ENCODE assay signal across 22 mouse cellular contexts in genomic region chr16:42369346-42369745, GRCm38 (mm10). TPM values are rescaled to one million over a fixed set of nuclear protein-coding genes. Genes with fewer than 3 reads are reported as not detected.
A peak's percentile ranks its signal among the peaks of the same experiment; 100 is the strongest.
DNase-seq lines count a peak whose midpoint lies in the region; ATAC-seq and TF ChIP-seq lines count a peak whose summit lies in the region.
"Had no signal": no experiment of that assay in that cellular context is flagged by ENCODE, and none has a peak within 500 bp of the region (broad histone marks: within the 10 kb centered on the region; RNA-seq: fewer than 3 reads in every experiment).

No protein-coding gene starts in this region.

- no peak overlapping the region for H3K4me2 ChIP-seq in hindbrain, embryonic 15.5 days
- no peak overlapping the region for H3K4me2 ChIP-seq in hindbrain, embryonic 16.5 days (ENCODE audit: low read length)
- H3K4me2 ChIP-seq in midbrain, postnatal 0 days (ENCODE audit: low read depth, low read length, poor library complexity, severe bottlenecking) = no peak overlapping the region
- H3K4me2 ChIP-seq: embryonic facial prominence, embryonic 12.5 days; forebrain, embryonic 15.5 days; heart, embryonic 11.5 days; heart, embryonic 15.5 days had no signal

- no peak overlapping the region for H3K4me3 ChIP-seq in hindbrain, embryonic 15.5 days
- H3K4me3 ChIP-seq in hindbrain, embryonic 16.5 days (ENCODE audit: low read length) = no peak overlapping the region
- H3K4me3 ChIP-seq in ES-Bruce4 (ENCODE audit: low read depth, low read length) = no peak overlapping the region
- H3K4me3 ChIP-seq in ES-E14 (ENCODE audit: insufficient read depth in 1 of 2, low read depth in 1 of 2, low read length in 2 of 2, poor library complexity in 1 of 2, severe bottlenecking in 1 of 2) = no peak overlapping the region
- no peak overlapping the region for H3K4me3 ChIP-seq in midbrain, postnatal 0 days (ENCODE audit: low read depth, low read length)
- H3K4me3 ChIP-seq in heart, adult 2 months = no peak overlapping the region
- H3K4me3 ChIP-seq: embryonic facial prominence, embryonic 12.5 days; forebrain, embryonic 15.5 days; heart, embryonic 15.5 days had no signal

- H3K9me3 ChIP-seq in hindbrain, embryonic 15.5 days = no peaks in the 10 kb centered on the region
- no peaks in the 10 kb centered on the region for H3K9me3 ChIP-seq in hindbrain, embryonic 16.5 days (ENCODE audit: control insufficient read depth, low read length)
- H3K9me3 ChIP-seq in ES-Bruce4 (replicated peaks; ENCODE audit: control insufficient read depth, insufficient read depth, low read length, poor library complexity, severe bottlenecking) (no peaks in the 10 kb centered on the region), ES-E14 (ENCODE audit: control insufficient read depth, insufficient read depth, low read depth, low read length) (no peaks in the 10 kb centered on the region)
- no peaks in the 10 kb centered on the region for H3K9me3 ChIP-seq in midbrain, postnatal 0 days (ENCODE audit: low read length)
- H3K9me3 ChIP-seq: embryonic facial prominence, embryonic 12.5 days; forebrain, embryonic 15.5 days; heart, embryonic 15.5 days had no signal

- DNase-seq in ES-E14 (ENCODE audit: low read depth, low spot score) = peak; percentile 22
- DNase-seq in midbrain, postnatal 0 days (ENCODE audit: low spot score) = no peak
- no peak for DNase-seq in heart, adult 2 months
- DNase-seq: adrenal gland, adult 8-10 months; adrenal gland, postnatal 36 days; cerebellum, adult 11 months; cerebellum, adult 9-10 months; cerebellum, postnatal 25 days; gastrocnemius, postnatal 10 days; heart, adult 18-20 months; heart, postnatal 14 days had no signal

- H3K36me3 ChIP-seq in hindbrain, embryonic 15.5 days = no peaks in the 10 kb centered on the region
- no peaks in the 10 kb centered on the region for H3K36me3 ChIP-seq in hindbrain, embryonic 16.5 days (ENCODE audit: control insufficient read depth, insufficient read depth, low read length)
- H3K36me3 ChIP-seq in ES-Bruce4 (ENCODE audit: control insufficient read depth, insufficient read depth, low read length, poor library complexity, severe bottlenecking) (no peaks in the 10 kb centered on the region), ES-E14 (ENCODE audit: control insufficient read depth, insufficient read depth, low read length, poor library complexity, severe bottlenecking) (no peaks in the 10 kb centered on the region)
- no peaks in the 10 kb centered on the region for H3K36me3 ChIP-seq in midbrain, postnatal 0 days (ENCODE audit: insufficient read depth, low read length)
- H3K36me3 ChIP-seq in heart, adult 2 months (ENCODE audit: control insufficient read depth, insufficient read depth, low read length) = no peaks in the 10 kb centered on the region
- H3K36me3 ChIP-seq: embryonic facial prominence, embryonic 12.5 days; forebrain, embryonic 15.5 days; heart, embryonic 15.5 days had no signal

- in situ Hi-C loops in ES-E14 (cut with MboI; ENCODE audit: low sequenced_read_pairs in 2 of 2, unreplicated experiment in 2 of 2) = no loop called here

- H3K9ac ChIP-seq in hindbrain, embryonic 15.5 days = no peak overlapping the region
- H3K9ac ChIP-seq in hindbrain, embryonic 16.5 days (ENCODE audit: low read depth, low read length) = no peak overlapping the region
- no peak overlapping the region for H3K9ac ChIP-seq in ES-Bruce4 (ENCODE audit: low read depth, poor library complexity, severe bottlenecking)
- no peak overlapping the region for H3K9ac ChIP-seq in ES-E14 (ENCODE audit: insufficient read depth, low read depth, low read length, poor library complexity, severe bottlenecking)
- H3K9ac ChIP-seq in midbrain, postnatal 0 days (replicated peaks; ENCODE audit: low read length, poor library complexity, severe bottlenecking) = no peak overlapping the region
- H3K9ac ChIP-seq in heart, adult 2 months (ENCODE audit: low read depth, low read length) = no peak overlapping the region
- H3K9ac ChIP-seq: embryonic facial prominence, embryonic 12.5 days; forebrain, embryonic 15.5 days; heart, embryonic 15.5 days had no signal

- 0 out of 2 replicates have a peak overlapping the region, but pooled peaks have one; percentile 67 for H3K27ac ChIP-seq in hindbrain, embryonic 15.5 days (replicated peaks)
- H3K27ac ChIP-seq in hindbrain, embryonic 16.5 days (ENCODE audit: low read depth, low read length) = no peak overlapping the region
- H3K27ac ChIP-seq in ES-Bruce4 (ENCODE audit: insufficient read depth, low read length) (no peak overlapping the region), ES-E14 (ENCODE audit: insufficient read depth, low read depth, low read length, poor library complexity, severe bottlenecking) (no peak overlapping the region)
- H3K27ac ChIP-seq in midbrain, postnatal 0 days (ENCODE audit: low read depth, low read length) = 0 out of 2 replicates have a peak overlapping the region, but pooled peaks have one; percentile 73
- no peak overlapping the region for H3K27ac ChIP-seq in heart, adult 2 months
- H3K27ac ChIP-seq: embryonic facial prominence, embryonic 12.5 days; forebrain, embryonic 15.5 days; heart, embryonic 15.5 days had no signal

- 86% methylated on average over 6 of the region's 6 CpGs for WGBS in hindbrain, embryonic 15.5 days
- 84% methylated on average over 6 of the region's 6 CpGs for WGBS in hindbrain, embryonic 16.5 days
- 86% methylated on average over 6 of the region's 6 CpGs for WGBS in midbrain, postnatal 0 days
- WGBS in heart, adult 2 months = 87% methylated on average over 6 of the region's 6 CpGs

- ATAC-seq in hindbrain, embryonic 15.5 days (ENCODE audit: low FRiP score, low read depth) = no peak
- no peak for ATAC-seq in hindbrain, embryonic 16.5 days
- ATAC-seq in midbrain, postnatal 0 days (ENCODE audit: low FRiP score) = no peak
- ATAC-seq: intestine, embryonic 16.5 days had no signal

- TF ChIP-seq POLR2A in ES-Bruce4 (IDR thresholded peaks at IDR 0.05; ENCODE audit: insufficient read depth, low read length) = no peak
- no peak for TF ChIP-seq POLR2A in heart, adult 2 months (IDR thresholded peaks at IDR 0.05; ENCODE audit: insufficient read depth, low read depth, low read length)

- intact Hi-C loops in heart, adult 2 months (cut with DNase I) = no loop called here

- TF ChIP-seq CTCF in ES-Bruce4 (IDR thresholded peaks at IDR 0.05; ENCODE audit: low read depth, low read length) = peak; percentile 17
- peak; percentile 11; the same call in 1 of the 2 replicates for TF ChIP-seq CTCF in midbrain, postnatal 0 days (IDR thresholded peaks at IDR 0.05)
- TF ChIP-seq CTCF in heart, adult 2 months (IDR thresholded peaks at IDR 0.05) = no peak

- 0 out of 2 replicates have a peak, but pooled peaks have one; percentile 57 for TF ChIP-seq EP300 in ES-Bruce4 (IDR thresholded peaks at IDR 0.05; ENCODE audit: insufficient read depth, low read depth, low read length)
- TF ChIP-seq EP300 in heart, adult 2 months (IDR thresholded peaks at IDR 0.05; ENCODE audit: insufficient read depth, low read depth, low read length) = no peak

- no peaks in the 10 kb centered on the region for H3K79me2 ChIP-seq in heart, adult 2 months (replicated peaks; ENCODE audit: control insufficient read depth, insufficient read depth, low read length)

- peaks cover 9% of the 10 kb centered on the region for H3K4me1 ChIP-seq in hindbrain, embryonic 15.5 days (replicated peaks)
- H3K4me1 ChIP-seq in hindbrain, embryonic 16.5 days (ENCODE audit: control insufficient read depth, insufficient read depth, low read depth, low read length) = no peaks in the 10 kb centered on the region
- H3K4me1 ChIP-seq in ES-Bruce4 (ENCODE audit: control insufficient read depth, insufficient read depth, low read length) (peaks cover 3% of the 10 kb centered on the region), ES-E14 (ENCODE audit: control insufficient read depth in 2 of 2, insufficient read depth in 2 of 2, low read length in 2 of 2, poor library complexity in 1 of 2) (0 out of 4 replicates have a peak, but pooled peaks cover 2 to 4% of the 10 kb centered on the region in 2 experiments)
- H3K4me1 ChIP-seq in midbrain, postnatal 0 days (ENCODE audit: insufficient read depth, low read length) = no peaks in the 10 kb centered on the region
- no peaks in the 10 kb centered on the region for H3K4me1 ChIP-seq in heart, adult 2 months (ENCODE audit: control insufficient read depth, insufficient read depth, low read length)
- H3K4me1 ChIP-seq: embryonic facial prominence, embryonic 12.5 days; forebrain, embryonic 15.5 days; heart, embryonic 15.5 days had no signal

- no peaks in the 10 kb centered on the region for H3K27me3 ChIP-seq in hindbrain, embryonic 15.5 days
- H3K27me3 ChIP-seq in hindbrain, embryonic 16.5 days (replicated peaks; ENCODE audit: control insufficient read depth, insufficient read depth, low read length) = no peaks in the 10 kb centered on the region
- no peaks in the 10 kb centered on the region for H3K27me3 ChIP-seq in ES-Bruce4 (ENCODE audit: control insufficient read depth, insufficient read depth, low read length, poor library complexity, severe bottlenecking)
- no peaks in the 10 kb centered on the region for H3K27me3 ChIP-seq in midbrain, postnatal 0 days (ENCODE audit: insufficient read depth, low read length)
- H3K27me3 ChIP-seq in heart, adult 2 months (ENCODE audit: control insufficient read depth, insufficient read depth, low read length) = no peaks in the 10 kb centered on the region
- H3K27me3 ChIP-seq: CH12.LX; embryonic facial prominence, embryonic 12.5 days; forebrain, embryonic 15.5 days; heart, embryonic 15.5 days had no signal

TF ChIP-seq in ES-E14, 5 proteins besides CTCF, POLR2A, EP300 and RAD21:
- TF ChIP-seq ZC3H11A (IDR thresholded peaks at IDR 0.05; ENCODE audit: borderline replicate concordance, low read depth, low read length) = no peak
- no peak for TF ChIP-seq CHD2 (IDR thresholded peaks at IDR 0.05; ENCODE audit: low read depth, low read length)
- no peak for TF ChIP-seq MAFK (IDR thresholded peaks at IDR 0.05; ENCODE audit: insufficient read depth, low read depth, low read length)
- TF ChIP-seq HCFC1 (IDR thresholded peaks at IDR 0.05; ENCODE audit: borderline replicate concordance, insufficient read depth, low read length) = no peak
- TF ChIP-seq ZNF384 (IDR thresholded peaks at IDR 0.05; ENCODE audit: low read depth, low read length) = no peak

RNA-seq across cellular contexts. Expression of gene Gap43, which starts 28.9 kb away (rescaled TPM):
- polyA plus RNA-seq in hindbrain, embryonic 15.5 days (2015; fragmentation: Nextera tagmentation; extraction: Ambion mirVana) = 1,448 and 1,507 TPM in 2 replicates
- 1,585 and 1,771 TPM in 2 replicates for polyA plus RNA-seq in hindbrain, embryonic 16.5 days (2015; fragmentation: Nextera tagmentation; extraction: Ambion mirVana)
- 9.9 and 11.2 TPM in 2 replicates for polyA plus RNA-seq in ES-Bruce4 (2011; ENCODE audit: insufficient read depth, insufficient read length, low read depth, missing spikeins)
- total RNA-seq in ES-E14 (2012; rRNA removed) = 11.5 and 35.4 TPM in 2 replicates
- 874 and 1,101 TPM in 2 replicates for total RNA-seq in midbrain, postnatal 0 days (2014; rRNA removed)
- polyA plus RNA-seq in midbrain, postnatal 0 days (2015; fragmentation: Nextera tagmentation; extraction: Ambion mirVana) = 2,398 and 2,505 TPM in 2 replicates
- total RNA-seq in heart, adult 2 months (2021) = under 1 TPM; 0.16 to 0.57 TPM
- 0.43 and 0.67 TPM in 2 replicates for polyA plus RNA-seq in heart, adult 2 months (2012; rRNA removed)
- total RNA-seq: CH12.LX; hematopoietic stem cell, adult 5-6 weeks; MEL had no signal

Comparison
In these comparisons a context has a peak if more than half of its experiments do, and no peak if none do; other contexts are left out.
1. H3K27ac ChIP-seq: peak in hindbrain, embryonic 15.5 days (single experiment) and midbrain, postnatal 0 days (single experiment); none in hindbrain, embryonic 16.5 days (single experiment), ES-Bruce4 (single experiment), ES-E14 (single experiment) and heart, adult 2 months (single experiment).
2. RNA of gene Gap43, which starts 28.9 kb away (polyA plus RNA-seq): 2,398 to 2,505 TPM in midbrain, postnatal 0 days, 1,585 to 1,771 TPM in hindbrain, embryonic 16.5 days and 1,448 to 1,507 TPM in hindbrain, embryonic 15.5 days; 9.9 to 11.2 TPM in ES-Bruce4 and 0.43 to 0.67 TPM in heart, adult 2 months; every median in the first group is over 100 times any median in the second.